Mouse (Mus musculus): ENCODE results near the gene Nosip.
"Not testable (repeated sequence)": the region's sequence is repeated elsewhere in the genome, so short reads cannot be mapped to it uniquely, and the experiment has no call there.

Gene Nosip

GRCm38 (mm10) chr7:45062239-45062835 is at the start of gene Nosip, which contains the start of gene Prrg2:
TSS of gene Nosip (plus strand) at chr7:45062429.
TSS of gene Prrg2 (minus strand) at chr7:45062677.
- peak; percentile 94 for DNase-seq

GRCm38 (mm10) chr7:45012824-45013223 is 49.4 kb upstream of the Nosip start:
- peak; percentile 55 for DNase-seq

GRCm38 (mm10) chr7:45013366-45014095 is 48.7 kb upstream of the Nosip start:
- peak; percentile 51 for DNase-seq

GRCm38 (mm10) chr7:45014096-45014451 is 48.2 kb upstream of the Nosip start:
- DNase-seq: peak; percentile 48

- DNase-seq: no peak
These were observed 46.8 kb upstream of the Nosip start for GRCm38 (mm10) chr7:45015344-45015956.

GRCm38 (mm10) chr7:45015957-45016612 is 46.1 kb upstream of the Nosip start, which contains the start of gene Scaf1:
TSS of gene Scaf1 (minus strand) at chr7:45016363.
- peak; percentile 100 for DNase-seq

GRCm38 (mm10) chr7:45016761-45017160 is 45.5 kb upstream of the Nosip start:
- no peak for DNase-seq

- peak; percentile 91 for DNase-seq
These were observed 44.8 kb upstream of the Nosip start, which contains the start of gene Rras for GRCm38 (mm10) chr7:45017242-45018061. TSS of gene Rras (plus strand) at chr7:45017961.

GRCm38 (mm10) chr7:45019031-45019571 is 43.1 kb upstream of the Nosip start:
- DNase-seq: peak; percentile 55

GRCm38 (mm10) chr7:45020225-45020624 is 42.0 kb upstream of the Nosip start:
- peak; percentile 52 for DNase-seq

GRCm38 (mm10) chr7:45023711-45024110 is 38.5 kb upstream of the Nosip start:
- DNase-seq: not testable (repeated sequence)

- no peak for DNase-seq
These were observed 37.7 kb upstream of the Nosip start for GRCm38 (mm10) chr7:45024281-45025248.

GRCm38 (mm10) chr7:45025601-45026220 is 36.5 kb upstream of the Nosip start:
- peak; percentile 32 for DNase-seq

- DNase-seq: no peak
These were observed 36.0 kb upstream of the Nosip start for GRCm38 (mm10) chr7:45026256-45026655.

- no peak for DNase-seq
These were observed 34.5 kb upstream of the Nosip start for GRCm38 (mm10) chr7:45027761-45028160.

- peak; percentile 14 for DNase-seq
These were observed 33.9 kb upstream of the Nosip start for GRCm38 (mm10) chr7:45028351-45028750.

GRCm38 (mm10) chr7:45029995-45030394 is 32.2 kb upstream of the Nosip start:
- no peak for DNase-seq

GRCm38 (mm10) chr7:45030857-45031256 is 31.4 kb upstream of the Nosip start:
- DNase-seq: no peak

- DNase-seq: no peak
These were observed 28.4 kb upstream of the Nosip start for GRCm38 (mm10) chr7:45033722-45034359.

GRCm38 (mm10) chr7:45035631-45036030 is 26.6 kb upstream of the Nosip start:
- no peak for DNase-seq

All from cerebellum, adult 11-12 months (tissue).